ENCODE assay signal across 18 mouse cellular contexts in the genomic region with DNA sequence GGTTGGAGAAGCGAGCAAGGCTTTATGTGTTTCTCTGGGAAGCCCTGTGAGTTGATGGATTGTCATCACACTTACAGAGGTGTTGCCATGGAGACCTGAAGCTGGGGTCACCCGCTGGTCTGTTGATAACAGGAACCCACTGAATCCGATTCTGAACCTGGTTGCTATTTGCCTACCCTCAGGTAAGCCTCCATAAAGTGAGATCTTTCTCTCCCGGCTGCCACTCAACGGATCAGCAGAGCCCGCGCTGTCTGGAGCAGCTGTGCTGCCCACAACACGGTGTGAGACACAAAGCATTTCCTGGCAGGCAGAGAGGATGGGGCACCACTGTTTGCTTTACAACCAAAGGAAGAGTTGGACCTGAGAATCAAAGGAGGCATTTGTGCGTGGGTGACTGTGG.
DNase-seq lines count a peak whose midpoint lies in the region; ATAC-seq lines count a peak whose summit lies in the region.
"Had no signal": no experiment of that assay in that cellular context is flagged by ENCODE, and none has a peak within 500 bp of the region (broad histone marks: within the 10 kb centered on the region; RNA-seq: fewer than 3 reads in every experiment).

No protein-coding gene starts in this region.

- H3K9me3 ChIP-seq in forebrain, embryonic 13.5 days (replicated peaks), result no peaks in the 10 kb centered on the region
- no peaks in the 10 kb centered on the region for H3K9me3 ChIP-seq in forebrain, embryonic 10.5 days
- H3K9me3 ChIP-seq in neural tube, embryonic 15.5 days (replicated peaks), result no peaks in the 10 kb centered on the region
- no peaks in the 10 kb centered on the region for H3K9me3 ChIP-seq in midbrain, embryonic 16.5 days (replicated peaks; ENCODE audit: control insufficient read depth, low read length, poor library complexity, severe bottlenecking)
- H3K9me3 ChIP-seq: limb, embryonic 13.5 days had no signal

- no peak overlapping the region for H3K27ac ChIP-seq in forebrain, embryonic 13.5 days
- H3K27ac ChIP-seq in forebrain, embryonic 10.5 days, result no peak overlapping the region
- no peak overlapping the region; the same call in 1 of the 2 replicates for H3K27ac ChIP-seq in neural tube, embryonic 15.5 days (replicated peaks)
- no peak overlapping the region for H3K27ac ChIP-seq in midbrain, embryonic 16.5 days (ENCODE audit: low read length)
- H3K27ac ChIP-seq: left cerebral cortex, adult 2 months; limb, embryonic 13.5 days; macrophage had no signal

- no peak for DNase-seq in forebrain, embryonic 10.5 days (ENCODE audit: extremely low spot score, low spot score)
- DNase-seq in neural tube, embryonic 10.5 days (ENCODE audit: extremely low spot score, low spot score), result peak; percentile 23
- peak; percentile 7 for DNase-seq in embryo, embryonic 11.5 days (ENCODE audit: low read depth, low spot score)
- no peak for DNase-seq in kidney, adult 11 months
- no peak for DNase-seq in cerebellum, adult 8-10 months
- DNase-seq: cerebellum, adult 11 months; kidney, postnatal 36 days; liver, postnatal 0 days; right cerebral cortex, postnatal 25 days had no signal

- peaks cover 39% of the 10 kb centered on the region for H3K36me3 ChIP-seq in forebrain, embryonic 13.5 days (ENCODE audit: poor library complexity, severe bottlenecking)
- H3K36me3 ChIP-seq in forebrain, embryonic 10.5 days (replicated peaks), result peaks cover 28% of the 10 kb centered on the region
- H3K36me3 ChIP-seq in neural tube, embryonic 15.5 days, result peaks cover 10% of the 10 kb centered on the region
- peaks cover 19% of the 10 kb centered on the region for H3K36me3 ChIP-seq in midbrain, embryonic 16.5 days (ENCODE audit: control insufficient read depth, insufficient read depth, low read length)
- H3K36me3 ChIP-seq: limb, embryonic 13.5 days had no signal

- WGBS in forebrain, embryonic 13.5 days, result 67% methylated on average over 9 of the region's 9 CpGs
- WGBS in forebrain, embryonic 10.5 days, result 78% methylated on average over 9 of the region's 9 CpGs
- 42% methylated on average over 9 of the region's 9 CpGs for whole genome bisulfite sequencing in neural tube, embryonic 15.5 days
- 45% methylated on average over 9 of the region's 9 CpGs for WGBS in midbrain, embryonic 16.5 days

- no peak overlapping the region for H3K4me2 ChIP-seq in forebrain, embryonic 13.5 days
- H3K4me2 ChIP-seq in neural tube, embryonic 15.5 days, result no peak overlapping the region
- H3K4me2 ChIP-seq in midbrain, embryonic 16.5 days (ENCODE audit: low read length), result no peak overlapping the region
- H3K4me2 ChIP-seq: limb, embryonic 13.5 days had no signal

- no peaks in the 10 kb centered on the region for H3K4me1 ChIP-seq in forebrain, embryonic 13.5 days
- peaks cover 16% of the 10 kb centered on the region for H3K4me1 ChIP-seq in forebrain, embryonic 10.5 days
- peaks cover 21% of the 10 kb centered on the region for H3K4me1 ChIP-seq in neural tube, embryonic 15.5 days
- peaks cover 7% of the 10 kb centered on the region for H3K4me1 ChIP-seq in midbrain, embryonic 16.5 days (ENCODE audit: control insufficient read depth, insufficient read depth, low read length)

- no peak overlapping the region for H3K4me3 ChIP-seq in forebrain, embryonic 13.5 days
- H3K4me3 ChIP-seq in forebrain, embryonic 10.5 days, result no peak overlapping the region
- no peak overlapping the region for H3K4me3 ChIP-seq in neural tube, embryonic 15.5 days (replicated peaks)
- H3K4me3 ChIP-seq in midbrain, embryonic 16.5 days (ENCODE audit: low read depth, low read length), result no peak overlapping the region
- H3K4me3 ChIP-seq: erythroblast, embryonic 14.5 days; left cerebral cortex, adult 2 months; limb, embryonic 13.5 days; myocyte had no signal

- no peak overlapping the region for H3K9ac ChIP-seq in forebrain, embryonic 13.5 days
- no peak overlapping the region for H3K9ac ChIP-seq in neural tube, embryonic 15.5 days (replicated peaks)
- H3K9ac ChIP-seq in midbrain, embryonic 16.5 days (ENCODE audit: low read depth, low read length), result no peak overlapping the region
- H3K9ac ChIP-seq: limb, embryonic 13.5 days; liver, postnatal 0 days had no signal

- no peaks in the 10 kb centered on the region for H3K27me3 ChIP-seq in forebrain, embryonic 13.5 days
- H3K27me3 ChIP-seq in forebrain, embryonic 10.5 days (ENCODE audit: poor library complexity, severe bottlenecking), result no peaks in the 10 kb centered on the region
- H3K27me3 ChIP-seq in neural tube, embryonic 15.5 days (replicated peaks), result no peaks in the 10 kb centered on the region
- H3K27me3 ChIP-seq in midbrain, embryonic 16.5 days (ENCODE audit: control insufficient read depth, insufficient read depth, low read depth, low read length), result no peaks in the 10 kb centered on the region
- H3K27me3 ChIP-seq: limb, embryonic 13.5 days had no signal

- ATAC-seq in forebrain, embryonic 13.5 days, result peak; percentile 61; the same call in 1 of the 2 replicates
- ATAC-seq in neural tube, embryonic 15.5 days (ENCODE audit: low FRiP score), result no peak
- ATAC-seq in midbrain, embryonic 16.5 days, result peak; percentile 82
- ATAC-seq: intestine, embryonic 16.5 days; liver, postnatal 0 days had no signal

Comparison
In these comparisons a context has a peak if more than half of its experiments do, and no peak if none do; other contexts are left out.
1. DNase-seq: peak in neural tube, embryonic 10.5 days (single experiment) and embryo, embryonic 11.5 days (single experiment); none in forebrain, embryonic 10.5 days (single experiment), kidney, adult 11 months (single experiment) and cerebellum, adult 8-10 months (single experiment).